Mouse (Mus musculus) lung, embryonic 16.5 days (tissue): ENCODE data around the gene Vmn1r223. TPM values are rescaled to one million over a fixed set of nuclear protein-coding genes. Genes with fewer than 3 reads are reported as not detected.
"Not testable (repeated sequence)": the region's sequence is repeated elsewhere in the genome, so short reads cannot be mapped to it uniquely, and the experiment has no call there.

Experiments used
- ATAC-seq: fragments of 200-750 bp; cut with Nextera tagmentation; 2 replicates; pipeline ENCODE4 v1.8.0; 2017; ENCODE audit warnings: low read depth, mild to moderate bottlenecking, moderate library complexity
- H3K27ac ChIP-seq: fragments of 300-500 bp; sonication (generic); 2 replicates; pipeline ENCODE4 v1.5.1; 2014; ENCODE audit warnings: mild to moderate bottlenecking, control low read depth, low read length
- H3K27me3 ChIP-seq: fragments of 300-500 bp; sonication (generic); 2 replicates; pipeline ENCODE4 v1.6.1; 2014; ENCODE audit warnings: low read depth, low read length, mixed read lengths; ENCODE audit not compliant: control insufficient read depth, insufficient read depth
- H3K36me3 ChIP-seq: fragments of 300-500 bp; sonication (generic); 2 replicates; pipeline ENCODE4 v1.6.1; 2014; ENCODE audit warnings: low read length; ENCODE audit not compliant: control insufficient read depth, insufficient read depth
- H3K4me1 ChIP-seq: fragments of 300-500 bp; sonication (generic); replicated peaks from 2 replicates; pipeline ENCODE4 v1.6.1; 2014; ENCODE audit warnings: low read length, mixed read lengths; ENCODE audit not compliant: control insufficient read depth, insufficient read depth
- H3K4me2 ChIP-seq: fragments of 300-500 bp; sonication (generic); 2 replicates; pipeline ENCODE4 v1.6.1; 2014; ENCODE audit warnings: low read depth, low read length, control low read depth
- H3K4me3 ChIP-seq: fragments of 300-500 bp; sonication (generic); 2 replicates; pipeline ENCODE4 v1.5.1; 2014; ENCODE audit warnings: mild to moderate bottlenecking, low read length, control low read depth
- H3K9ac ChIP-seq: fragments of 300-500 bp; sonication (generic); 2 replicates; pipeline ENCODE4 v1.6.1; 2014; ENCODE audit warnings: low read length, control low read depth
- H3K9me3 ChIP-seq: fragments of 300-500 bp; sonication (generic); 2 replicates; pipeline ENCODE4 v1.6.1; 2016; ENCODE audit warnings: low read length; ENCODE audit not compliant: control insufficient read depth
- WGBS: fragments of 180-500 bp; shearing (Covaris S2); extraction: QIAGEN DNeasy Blood & Tissue Kit; methylation state at CpG from one replicate; pipeline ENCODE4 v1.1.7; 2014; 5-methylcytosine and 5-hydroxymethylcytosine counted together
- polyA plus RNA-seq: library from polyadenylated mRNA; unstranded; fragments of >200 nt; fragmentation: Nextera tagmentation; extraction: Ambion mirVana; gene quantifications from 2 replicates; pipeline ENCODE4 v1.2.1, GENCODE M21; 2015

Vmn1r223 gene
- polyA plus RNA-seq, result not detected in 2 replicates

GRCm38 (mm10) chr13:23246834-23247233, at the start of gene Vmn1r223:
TSS of gene Vmn1r223 (plus strand) at chr13:23247134.
- ATAC-seq, H3K4me2 ChIP-seq, H3K36me3 ChIP-seq, H3K27ac ChIP-seq, H3K4me1 ChIP-seq, H3K4me3 ChIP-seq, H3K9me3 ChIP-seq, H3K9ac ChIP-seq, H3K27me3 ChIP-seq: not testable (repeated sequence)
- 79% methylated on average over 1 of the region's 1 CpGs for WGBS

DNA sequence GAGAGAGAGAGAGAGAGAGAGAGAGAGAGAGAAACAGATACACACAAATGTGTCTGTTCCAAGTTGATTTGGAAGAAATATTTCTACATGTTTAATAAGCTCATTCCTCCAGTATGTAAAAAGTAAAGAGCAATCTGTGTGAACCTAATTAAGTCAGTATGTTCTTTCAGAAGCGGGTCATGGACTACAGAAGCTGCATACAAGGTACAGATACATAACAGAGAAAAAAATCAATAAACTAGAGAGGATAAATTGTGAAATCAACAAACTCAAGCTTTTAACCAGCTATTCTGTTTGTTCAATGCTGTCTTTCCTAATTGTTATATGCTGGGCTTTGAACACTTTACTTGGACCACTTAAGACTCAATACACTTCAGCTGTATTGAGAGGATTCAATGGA, 43.0 kb upstream of the Vmn1r223 start:
- not testable (repeated sequence) for H3K4me1 ChIP-seq, H3K4me2 ChIP-seq, H3K36me3 ChIP-seq, H3K9ac ChIP-seq, ATAC-seq, H3K27ac ChIP-seq, H3K27me3 ChIP-seq, H3K4me3 ChIP-seq, H3K9me3 ChIP-seq
- 64% methylated on average over 1 of the region's 1 CpGs for WGBS

DNA sequence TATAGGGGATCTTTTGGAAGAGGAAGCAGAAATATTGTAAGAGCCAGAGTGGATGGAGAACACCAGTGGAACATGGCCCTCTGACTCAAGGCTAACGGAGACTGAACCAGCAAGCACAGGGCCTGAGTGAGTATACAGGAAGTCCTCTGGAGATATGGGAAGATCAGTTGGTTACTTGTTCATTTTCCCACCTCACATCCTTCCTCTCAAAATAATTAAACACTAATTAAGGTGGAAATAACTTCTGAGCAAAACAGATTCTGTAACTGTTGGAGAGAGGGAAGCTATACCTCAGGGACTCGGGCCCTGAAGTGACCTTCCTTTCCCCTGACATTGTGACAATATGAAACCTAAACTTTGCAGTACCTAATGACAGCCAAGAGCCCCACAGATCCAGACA, 33.1 kb upstream of the Vmn1r223 start, which contains the start of gene Vmn1r221:
Gene Vmn1r221 (plus strand): TSS at position 301 of the 400 bp plus-strand sequence.
- not testable (repeated sequence) for H3K4me1 ChIP-seq, H3K4me3 ChIP-seq, H3K9me3 ChIP-seq, H3K27me3 ChIP-seq, H3K27ac ChIP-seq, H3K4me2 ChIP-seq, H3K36me3 ChIP-seq, H3K9ac ChIP-seq, ATAC-seq
- WGBS, result 69% methylated on average over 2 of the region's 2 CpGs

- H3K36me3 ChIP-seq, H3K27ac ChIP-seq, H3K4me3 ChIP-seq, H3K9me3 ChIP-seq, ATAC-seq, H3K4me1 ChIP-seq, H3K9ac ChIP-seq, H3K4me2 ChIP-seq, H3K27me3 ChIP-seq: not testable (repeated sequence)
Observed at GRCm38 (mm10) chr13:23235847-23236246, 11.1 kb upstream of the Vmn1r223 start, which contains the start of gene Vmn1r222. TSS of gene Vmn1r222 (minus strand) at chr13:23235947.

GRCm38 (mm10) chr13:23258546-23259048, 11.7 kb downstream of the Vmn1r223 start:
- H3K4me3 ChIP-seq, result no peak overlapping the region
- ATAC-seq, result no peak
- no peaks in the 10 kb centered on the region for H3K4me1 ChIP-seq
- no peaks in the 10 kb centered on the region for H3K27me3 ChIP-seq
- no peak overlapping the region for H3K27ac ChIP-seq
- 78% methylated on average over 2 of the region's 2 CpGs for WGBS
- no peaks in the 10 kb centered on the region for H3K9me3 ChIP-seq
- H3K9ac ChIP-seq, result no peak overlapping the region
- H3K36me3 ChIP-seq, result no peaks in the 10 kb centered on the region
- H3K4me2 ChIP-seq, result no peak overlapping the region

GRCm38 (mm10) chr13:23268606-23269005, 21.7 kb downstream of the Vmn1r223 start:
- not testable (repeated sequence) for H3K4me3 ChIP-seq, H3K36me3 ChIP-seq, H3K9ac ChIP-seq, H3K27ac ChIP-seq, H3K9me3 ChIP-seq, H3K4me1 ChIP-seq, H3K4me2 ChIP-seq, ATAC-seq, H3K27me3 ChIP-seq
- WGBS, result 81% methylated on average over 3 of the region's 3 CpGs

GRCm38 (mm10) chr13:23269127-23269526, 22.2 kb downstream of the Vmn1r223 start:
- H3K4me1 ChIP-seq, H3K27ac ChIP-seq, H3K36me3 ChIP-seq, ATAC-seq, H3K4me2 ChIP-seq, H3K4me3 ChIP-seq, H3K9me3 ChIP-seq, H3K9ac ChIP-seq, H3K27me3 ChIP-seq: not testable (repeated sequence)
- 44% methylated on average over 4 of the region's 4 CpGs for WGBS

DNA sequence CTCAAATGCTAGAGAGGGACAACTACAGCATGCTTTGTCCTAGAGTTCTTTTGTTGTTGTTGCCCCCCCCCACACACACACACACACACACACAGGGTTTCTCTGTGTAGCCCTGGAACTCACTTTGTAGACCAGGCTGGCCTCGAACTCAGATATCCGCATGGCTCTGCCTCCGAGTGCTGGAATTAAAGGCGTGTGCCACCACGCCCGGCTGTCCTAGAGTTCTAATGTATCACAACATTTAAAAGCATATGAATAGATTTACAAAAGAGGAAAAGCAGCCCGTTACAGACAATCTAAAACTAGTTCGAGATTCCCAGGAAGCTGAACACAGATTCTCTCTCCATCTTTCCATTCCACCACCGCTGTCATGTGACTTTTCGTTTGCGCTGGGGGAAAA, 22.7 kb downstream of the Vmn1r223 start:
- WGBS, result 20% methylated on average over 11 of the region's 11 CpGs
- H3K4me1 ChIP-seq, result no peaks in the 10 kb centered on the region
- H3K4me2 ChIP-seq, result peak overlapping the region; percentile 37
- no peak overlapping the region for H3K27ac ChIP-seq
- H3K9me3 ChIP-seq, result no peaks in the 10 kb centered on the region
- H3K36me3 ChIP-seq, result no peaks in the 10 kb centered on the region
- H3K27me3 ChIP-seq, result no peaks in the 10 kb centered on the region
- peak overlapping the region; percentile 25; the same call in 1 of the 2 replicates for H3K4me3 ChIP-seq
- ATAC-seq, result no peak
- H3K9ac ChIP-seq, result no peak overlapping the region

GRCm38 (mm10) chr13:23270321-23271101, 23.6 kb downstream of the Vmn1r223 start:
- H3K4me2 ChIP-seq, result peak overlapping the region; percentile 37
- no peaks in the 10 kb centered on the region for H3K4me1 ChIP-seq
- H3K27ac ChIP-seq, result no peak overlapping the region
- H3K9ac ChIP-seq, result no peak overlapping the region
- no peak for ATAC-seq
- no peaks in the 10 kb centered on the region for H3K9me3 ChIP-seq
- 4% methylated on average over 34 of the region's 34 CpGs for WGBS
- H3K27me3 ChIP-seq, result no peaks in the 10 kb centered on the region
- H3K36me3 ChIP-seq, result no peaks in the 10 kb centered on the region
- H3K4me3 ChIP-seq, result peak overlapping the region; percentile 25
